Mouse (Mus musculus): ENCODE measurements around the gene E2f6. TPM values are rescaled to one million over a fixed set of nuclear protein-coding genes. Genes with fewer than 3 reads are reported as not detected.
A peak's percentile ranks its signal among the peaks of the same experiment; 100 is the strongest.

The E2f6 gene
- 67.0 and 71.1 TPM in 2 replicates for polyA plus RNA-seq (2014; fragmentation: Nextera tagmentation; extraction: Ambion mirVana)

DNA sequence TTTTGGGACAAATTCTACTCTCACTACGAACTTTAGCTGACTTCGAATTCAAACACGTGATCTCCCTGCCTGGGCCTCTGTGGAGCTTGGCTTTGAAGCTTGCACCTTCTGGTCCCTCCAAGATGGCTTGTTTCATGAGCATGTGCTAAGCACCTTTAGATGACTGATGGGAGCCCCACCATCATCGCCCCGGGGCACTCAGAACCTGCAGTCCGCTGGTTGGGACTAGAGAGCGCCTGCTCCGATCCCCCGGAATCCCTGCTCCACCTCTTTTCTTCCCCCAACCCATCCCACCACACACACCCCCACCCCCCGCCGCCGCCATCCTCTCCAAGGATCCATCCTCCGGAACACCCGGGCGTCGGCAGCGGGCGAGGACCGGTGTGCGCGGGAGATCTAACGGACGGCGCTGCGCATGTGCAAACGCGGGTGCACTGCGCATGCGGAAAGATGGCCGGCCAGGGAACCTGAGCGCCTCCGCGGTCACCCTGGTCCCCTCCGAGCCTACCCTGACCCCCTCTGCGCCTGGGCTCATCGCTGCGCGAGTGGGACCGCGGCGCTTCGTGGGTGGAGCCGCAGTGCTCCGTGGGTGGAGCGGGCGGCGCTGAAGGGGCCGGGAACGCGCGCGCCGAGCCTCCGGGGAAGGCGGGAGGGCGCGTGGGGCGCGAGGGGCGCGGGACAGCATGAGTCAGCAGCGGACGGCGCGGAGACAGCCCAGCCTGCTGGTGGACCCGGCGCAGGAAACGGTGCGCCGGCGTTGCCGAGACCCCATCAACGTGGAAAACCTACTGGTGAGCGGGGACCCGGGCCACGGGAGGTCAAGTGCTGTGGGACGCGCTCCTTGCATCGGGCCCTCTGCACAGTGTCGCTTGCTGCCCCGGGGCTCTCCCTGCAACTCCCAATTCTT, at the start of gene E2f6:
E2f6 (plus strand) TSS at position 439 of the 907 bp plus-strand sequence.
- H3K4me1 ChIP-seq (ENCODE audit: control insufficient read depth, insufficient read depth, low read length), result 0 out of 2 replicates have a peak, but pooled peaks cover 2% of the 10 kb centered on the region
- DNase-seq (ENCODE audit: low spot score) (peak; percentile 90), ATAC-seq (ENCODE audit: insufficient number of reproducible peaks, low FRiP score, low TSS enrichment, low read depth) (peak; percentile 80)
- peak within 1 kb of the TSS; percentile 75 for H3K4me2 ChIP-seq (ENCODE audit: low read depth, severe bottlenecking)
- H3K9me3 ChIP-seq (ENCODE audit: control insufficient read depth, low read length), result no peaks in the 10 kb centered on the region
- H3K4me3 ChIP-seq (ENCODE audit: low read depth, low read length), result peak within 1 kb of the TSS; percentile 65
- peaks cover 3% of the 10 kb centered on the region; the same call in 1 of the 2 replicates for H3K27me3 ChIP-seq (ENCODE audit: control insufficient read depth, insufficient read depth, low read length)
- 5% methylated on average over 73 of the region's 81 CpGs for WGBS
- H3K9ac ChIP-seq (ENCODE audit: low read length), result peak within 1 kb of the TSS; percentile 83
- H3K36me3 ChIP-seq (ENCODE audit: control insufficient read depth, insufficient read depth, low read length), result no peaks in the 10 kb centered on the region; the same call in 1 of the 2 replicates
- 0 out of 2 replicates have a peak within 1 kb of the TSS, but pooled peaks have one; percentile 57 for H3K27ac ChIP-seq (replicated peaks; ENCODE audit: low read depth, low read length)

DNA sequence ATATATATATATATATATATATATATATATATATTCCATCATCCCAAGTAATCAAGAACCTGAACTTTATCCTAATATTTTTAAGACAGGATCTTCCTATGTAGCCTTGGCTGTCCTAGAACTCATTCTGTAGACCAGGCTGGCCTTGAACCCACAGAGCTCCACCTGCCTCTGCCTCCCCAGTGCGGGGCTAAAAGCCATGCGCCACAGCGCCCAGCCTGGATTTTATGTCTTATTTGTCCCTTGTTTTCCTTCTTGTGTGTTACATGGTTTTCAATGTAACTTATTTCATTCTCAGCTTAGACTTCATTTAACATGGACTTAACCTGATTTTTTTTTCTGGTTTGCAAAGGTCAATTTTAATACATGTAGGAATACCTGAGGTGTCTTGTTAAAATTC, 49.3 kb upstream of the E2f6 start:
- DNase-seq (ENCODE audit: low spot score), result no peak
- H3K4me2 ChIP-seq (ENCODE audit: low read depth, severe bottlenecking), result no peak overlapping the region
- H3K4me3 ChIP-seq (ENCODE audit: low read depth, low read length), result no peak overlapping the region
- ATAC-seq (ENCODE audit: insufficient number of reproducible peaks, low FRiP score, low TSS enrichment, low read depth), result no peak
- H3K36me3 ChIP-seq (ENCODE audit: control insufficient read depth, insufficient read depth, low read length), result no peaks in the 10 kb centered on the region; the same call in 1 of the 2 replicates
- H3K27ac ChIP-seq (replicated peaks; ENCODE audit: low read depth, low read length), result no peak overlapping the region
- H3K9me3 ChIP-seq (ENCODE audit: control insufficient read depth, low read length), result no peaks in the 10 kb centered on the region
- no peaks in the 10 kb centered on the region; the same call in 1 of the 2 replicates for H3K4me1 ChIP-seq (ENCODE audit: control insufficient read depth, insufficient read depth, low read length)
- no peaks in the 10 kb centered on the region for H3K27me3 ChIP-seq (ENCODE audit: control insufficient read depth, insufficient read depth, low read length)
- H3K9ac ChIP-seq (ENCODE audit: low read length), result no peak overlapping the region
- WGBS, result 93% methylated on average over 3 of the region's 3 CpGs

DNA sequence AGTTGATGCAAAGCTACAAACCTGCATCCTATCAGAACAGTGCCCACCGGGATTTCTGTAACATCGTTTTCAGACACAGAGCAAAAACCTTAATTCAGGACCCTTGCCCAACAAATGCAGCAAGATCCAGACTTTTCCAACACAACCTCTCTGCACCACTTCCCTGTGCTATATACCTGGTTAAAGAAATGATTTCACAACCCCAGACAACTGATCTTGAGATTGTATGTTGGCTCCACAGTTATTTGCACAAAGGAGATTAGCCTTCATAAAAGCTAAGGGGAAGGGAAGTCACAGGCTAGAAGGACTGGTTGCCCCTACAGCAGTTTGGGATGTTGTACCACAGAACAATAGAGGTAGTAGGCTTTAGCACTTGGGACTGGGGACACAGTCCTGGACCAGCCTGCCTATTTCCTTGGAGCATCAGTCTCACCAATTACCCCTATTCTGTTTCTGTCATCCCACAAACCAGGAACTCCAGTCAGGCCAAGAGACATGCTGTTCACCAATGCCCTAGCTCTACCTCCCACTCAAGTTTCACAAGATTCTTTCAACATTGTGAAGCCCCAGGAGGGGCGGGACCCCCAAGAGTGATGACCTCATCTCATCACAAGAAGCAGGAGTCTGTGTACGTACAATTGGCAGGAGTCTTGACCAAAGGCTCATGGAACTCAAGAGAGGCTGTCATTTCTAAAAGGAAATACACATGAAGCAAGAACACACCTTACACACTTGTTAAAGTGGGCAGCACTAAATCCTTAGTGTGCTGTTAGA, 46.9 kb upstream of the E2f6 start:
- DNase-seq (ENCODE audit: low spot score) (no peak), ATAC-seq (ENCODE audit: insufficient number of reproducible peaks, low FRiP score, low TSS enrichment, low read depth) (no peak)
- Histone ChIP-seq H3K4me3 (ENCODE audit: low read depth, low read length) (no peak overlapping the region), H3K27me3 (ENCODE audit: control insufficient read depth, insufficient read depth, low read length) (no peaks in the 10 kb centered on the region), H3K4me2 (ENCODE audit: low read depth, severe bottlenecking) (no peak overlapping the region), H3K27ac (replicated peaks; ENCODE audit: low read depth, low read length) (no peak overlapping the region), H3K4me1 (ENCODE audit: control insufficient read depth, insufficient read depth, low read length) (no peaks in the 10 kb centered on the region; the same call in 1 of the 2 replicates), H3K9ac (ENCODE audit: low read length) (no peak overlapping the region), H3K36me3 (ENCODE audit: control insufficient read depth, insufficient read depth, low read length) (no peaks in the 10 kb centered on the region), H3K9me3 (ENCODE audit: control insufficient read depth, low read length) (no peaks in the 10 kb centered on the region)
- WGBS, result 85% methylated on average over 4 of the region's 4 CpGs

DNA sequence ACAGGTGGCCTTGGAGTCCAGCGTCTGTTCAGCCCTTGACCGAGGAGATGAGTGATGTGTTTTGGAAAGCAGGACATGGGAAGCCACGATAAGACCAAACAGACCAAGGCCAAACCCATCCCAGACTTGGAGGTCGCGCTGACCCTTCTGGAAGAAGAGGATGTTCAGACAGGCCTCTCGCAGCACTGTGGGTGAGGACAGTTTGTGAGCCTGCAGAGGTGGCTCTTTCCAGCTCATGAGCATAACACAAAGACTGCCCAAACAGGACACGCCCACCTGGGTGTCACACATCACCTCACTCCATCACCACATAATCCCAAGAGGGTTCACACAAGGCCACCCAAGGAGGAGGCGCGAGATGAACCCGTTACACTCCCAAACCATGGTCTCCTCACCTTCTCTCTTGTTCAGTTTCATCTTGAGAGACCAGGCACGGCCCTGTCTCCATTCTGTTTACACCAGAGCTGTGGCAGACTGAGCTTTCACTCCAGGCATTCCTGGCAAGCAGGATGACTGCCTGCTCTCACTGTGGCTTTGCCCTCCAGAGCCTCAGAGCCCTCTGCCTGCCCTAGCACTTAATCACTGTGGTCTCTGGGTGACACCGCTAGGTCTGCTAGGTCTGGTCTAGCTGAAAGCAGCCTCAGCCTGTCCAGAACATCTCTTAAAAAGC, 45.9 kb upstream of the E2f6 start:
- H3K4me2 ChIP-seq (ENCODE audit: low read depth, severe bottlenecking), result no peak overlapping the region
- ATAC-seq (ENCODE audit: insufficient number of reproducible peaks, low FRiP score, low TSS enrichment, low read depth), result no peak
- H3K36me3 ChIP-seq (ENCODE audit: control insufficient read depth, insufficient read depth, low read length), result no peaks in the 10 kb centered on the region
- H3K4me1 ChIP-seq (ENCODE audit: control insufficient read depth, insufficient read depth, low read length), result no peaks in the 10 kb centered on the region; the same call in 1 of the 2 replicates
- H3K9ac ChIP-seq (ENCODE audit: low read length), result no peak overlapping the region
- DNase-seq (ENCODE audit: low spot score), result no peak
- no peaks in the 10 kb centered on the region for H3K27me3 ChIP-seq (ENCODE audit: control insufficient read depth, insufficient read depth, low read length)
- H3K4me3 ChIP-seq (ENCODE audit: low read depth, low read length), result no peak overlapping the region
- no peaks in the 10 kb centered on the region for H3K9me3 ChIP-seq (ENCODE audit: control insufficient read depth, low read length)
- 80% methylated on average over 12 of the region's 12 CpGs for WGBS
- no peak overlapping the region for H3K27ac ChIP-seq (replicated peaks; ENCODE audit: low read depth, low read length)

DNA sequence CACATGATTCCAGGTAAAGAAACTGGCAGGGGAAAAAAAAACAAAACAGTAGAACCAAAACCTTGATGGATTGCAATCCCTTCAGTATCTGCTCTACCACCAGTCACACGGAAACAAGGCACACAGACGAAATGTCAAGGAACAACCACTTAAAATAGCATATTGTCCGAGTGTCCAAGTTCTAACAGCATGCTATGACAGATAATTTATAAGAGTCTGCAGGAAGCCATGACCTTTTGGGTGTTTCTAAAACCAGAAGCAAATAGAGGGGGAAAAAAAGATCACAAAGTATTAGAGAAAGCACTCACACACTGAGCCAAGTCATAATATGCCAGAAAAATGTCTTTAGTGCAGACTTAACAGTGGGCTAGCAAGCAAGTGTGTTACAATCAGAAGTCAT, 42.5 kb upstream of the E2f6 start:
- H3K4me3 ChIP-seq (ENCODE audit: low read depth, low read length), result no peak overlapping the region
- 57% methylated on average over 3 of the region's 3 CpGs for WGBS
- no peaks in the 10 kb centered on the region for H3K36me3 ChIP-seq (ENCODE audit: control insufficient read depth, insufficient read depth, low read length)
- no peak overlapping the region for H3K4me2 ChIP-seq (ENCODE audit: low read depth, severe bottlenecking)
- no peaks in the 10 kb centered on the region; the same call in 1 of the 2 replicates for H3K4me1 ChIP-seq (ENCODE audit: control insufficient read depth, insufficient read depth, low read length)
- ATAC-seq (ENCODE audit: insufficient number of reproducible peaks, low FRiP score, low TSS enrichment, low read depth), result no peak
- no peak overlapping the region for H3K9ac ChIP-seq (ENCODE audit: low read length)
- no peaks in the 10 kb centered on the region for H3K27me3 ChIP-seq (ENCODE audit: control insufficient read depth, insufficient read depth, low read length)
- DNase-seq (ENCODE audit: low spot score), result no peak
- no peaks in the 10 kb centered on the region for H3K9me3 ChIP-seq (ENCODE audit: control insufficient read depth, low read length)
- H3K27ac ChIP-seq (replicated peaks; ENCODE audit: low read depth, low read length), result no peak overlapping the region

DNA sequence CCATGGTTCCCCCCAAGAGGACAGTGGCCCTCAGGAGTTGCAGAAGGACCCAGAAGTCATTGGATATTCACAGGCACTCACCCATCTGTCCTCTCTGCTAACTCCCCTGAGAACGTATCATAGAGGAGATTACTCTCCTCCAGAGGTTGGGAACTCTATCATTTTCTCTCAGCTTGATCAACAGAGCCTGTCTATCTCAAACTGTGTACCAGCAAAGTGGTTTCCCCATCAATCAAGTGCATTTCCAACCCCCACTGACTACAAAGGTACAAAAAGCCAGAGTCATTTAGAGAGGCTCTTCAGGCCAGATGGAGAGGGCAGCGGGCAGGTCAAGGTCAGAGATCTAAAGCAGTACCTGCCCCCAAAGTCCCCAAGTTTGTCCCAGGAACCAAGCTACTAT, 42.1 kb upstream of the E2f6 start:
- Histone ChIP-seq H3K4me2 (ENCODE audit: low read depth, severe bottlenecking) (no peak overlapping the region), H3K27ac (replicated peaks; ENCODE audit: low read depth, low read length) (no peak overlapping the region), H3K27me3 (ENCODE audit: control insufficient read depth, insufficient read depth, low read length) (no peaks in the 10 kb centered on the region), H3K9me3 (ENCODE audit: control insufficient read depth, low read length) (no peaks in the 10 kb centered on the region), H3K4me3 (ENCODE audit: low read depth, low read length) (no peak overlapping the region), H3K9ac (ENCODE audit: low read length) (no peak overlapping the region), H3K4me1 (ENCODE audit: control insufficient read depth, insufficient read depth, low read length) (no peaks in the 10 kb centered on the region; the same call in 1 of the 2 replicates), H3K36me3 (ENCODE audit: control insufficient read depth, insufficient read depth, low read length) (no peaks in the 10 kb centered on the region)
- ATAC-seq (ENCODE audit: insufficient number of reproducible peaks, low FRiP score, low TSS enrichment, low read depth) (no peak), DNase-seq (ENCODE audit: low spot score) (no peak)
- WGBS, result 50% methylated on average over 2 of the region's 2 CpGs

DNA sequence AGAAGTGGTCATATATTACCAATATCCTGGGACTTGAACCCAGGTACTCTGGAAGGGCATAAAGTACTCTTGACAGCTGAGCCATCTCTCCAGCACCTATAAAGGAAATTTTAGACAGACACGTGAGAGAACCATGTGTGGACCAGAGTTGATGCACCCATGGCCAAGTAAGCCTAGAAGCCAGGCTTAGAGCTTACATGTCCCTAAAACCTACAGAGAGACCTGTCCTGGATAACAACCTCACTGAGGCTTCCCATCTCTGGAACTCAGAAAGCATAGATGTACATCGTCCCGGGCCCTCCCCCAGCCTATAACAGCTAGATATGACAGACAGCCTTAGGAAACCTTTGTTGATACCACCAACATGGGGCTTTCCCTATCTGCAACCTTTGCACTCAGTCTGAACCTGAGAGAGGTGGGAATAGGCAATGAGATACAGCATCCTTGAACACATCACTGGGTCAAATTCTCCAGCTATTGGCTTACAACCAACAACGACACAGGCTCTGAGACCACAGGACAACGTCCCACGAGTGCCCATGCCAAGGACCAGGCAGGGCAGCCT, 41.1 kb upstream of the E2f6 start:
- H3K4me3 ChIP-seq (ENCODE audit: low read depth, low read length), result no peak overlapping the region
- DNase-seq (ENCODE audit: low spot score) (no peak), ATAC-seq (ENCODE audit: insufficient number of reproducible peaks, low FRiP score, low TSS enrichment, low read depth) (no peak)
- no peak overlapping the region for H3K9ac ChIP-seq (ENCODE audit: low read length)
- no peaks in the 10 kb centered on the region for H3K4me1 ChIP-seq (ENCODE audit: control insufficient read depth, insufficient read depth, low read length)
- H3K27ac ChIP-seq (replicated peaks; ENCODE audit: low read depth, low read length), result no peak overlapping the region
- H3K4me2 ChIP-seq (ENCODE audit: low read depth, severe bottlenecking), result no peak overlapping the region
- no peaks in the 10 kb centered on the region for H3K27me3 ChIP-seq (ENCODE audit: control insufficient read depth, insufficient read depth, low read length)
- H3K36me3 ChIP-seq (ENCODE audit: control insufficient read depth, insufficient read depth, low read length), result no peaks in the 10 kb centered on the region
- 93% methylated on average over 6 of the region's 6 CpGs for WGBS
- no peaks in the 10 kb centered on the region for H3K9me3 ChIP-seq (ENCODE audit: control insufficient read depth, low read length)

DNA sequence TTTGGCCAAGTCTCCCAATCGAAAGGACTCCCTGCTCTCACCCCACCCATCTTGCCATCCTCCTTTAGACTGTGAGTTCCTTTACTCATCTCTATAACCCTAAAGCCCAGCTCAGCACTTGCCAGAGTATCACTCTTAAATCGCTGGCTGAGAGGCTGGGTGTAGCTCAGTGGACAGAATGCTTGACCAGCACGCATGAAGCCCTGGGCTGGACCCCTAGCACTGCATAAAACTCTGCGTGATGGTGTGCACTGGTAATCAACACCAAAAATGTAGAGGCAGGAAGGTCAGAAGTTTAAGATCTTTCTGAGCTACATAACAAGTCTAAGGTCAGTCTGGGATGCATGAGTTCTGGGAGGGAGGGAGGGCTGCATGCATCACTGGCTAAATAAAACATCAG, 36.2 kb upstream of the E2f6 start:
- no peak overlapping the region for H3K4me2 ChIP-seq (ENCODE audit: low read depth, severe bottlenecking)
- 91% methylated on average over 4 of the region's 4 CpGs for WGBS
- H3K9ac ChIP-seq (ENCODE audit: low read length), result no peak overlapping the region
- DNase-seq (ENCODE audit: low spot score) (no peak), ATAC-seq (ENCODE audit: insufficient number of reproducible peaks, low FRiP score, low TSS enrichment, low read depth) (no peak)
- H3K4me3 ChIP-seq (ENCODE audit: low read depth, low read length), result no peak overlapping the region
- no peaks in the 10 kb centered on the region for H3K27me3 ChIP-seq (ENCODE audit: control insufficient read depth, insufficient read depth, low read length)
- H3K36me3 ChIP-seq (ENCODE audit: control insufficient read depth, insufficient read depth, low read length), result no peaks in the 10 kb centered on the region
- H3K9me3 ChIP-seq (ENCODE audit: control insufficient read depth, low read length), result no peaks in the 10 kb centered on the region
- no peaks in the 10 kb centered on the region for H3K4me1 ChIP-seq (ENCODE audit: control insufficient read depth, insufficient read depth, low read length)
- no peak overlapping the region for H3K27ac ChIP-seq (replicated peaks; ENCODE audit: low read depth, low read length)
